Mouse (Mus musculus) liver, adult 2 months (tissue): ENCODE data around the gene Fam171b. TPM values are rescaled to one million over a fixed set of nuclear protein-coding genes. Genes with fewer than 3 reads are reported as not detected.
A peak's percentile ranks its signal among the peaks of the same experiment; 100 is the strongest.

Experiments
- DNase-seq: peaks from one replicate; pipeline ENCODE4 v3.0.0-alpha.2; 2011; ENCODE audit warnings: low read depth, low spot score; ENCODE audit errors: extremely low read depth
- H3K27ac ChIP-seq: fragments of 200-500 bp; replicated peaks from 2 replicates; pipeline ENCODE4 v1.5.1; 2012; ENCODE audit warnings: low read depth, mild to moderate bottlenecking, control low read depth, inconsistent platforms, low read length; ENCODE audit not compliant: insufficient read depth
- H3K27me3 ChIP-seq: fragments of 200-500 bp; 2 replicates; pipeline ENCODE4 v1.6.1; 2012; ENCODE audit warnings: mild to moderate bottlenecking, moderate library complexity, low read length, inconsistent platforms; ENCODE audit not compliant: control insufficient read depth, insufficient read depth
- H3K36me3 ChIP-seq: fragments of 200-500 bp; 2 replicates; pipeline ENCODE4 v1.6.1; 2012; ENCODE audit warnings: low read length, inconsistent platforms; ENCODE audit not compliant: control insufficient read depth, insufficient read depth
- H3K4me1 ChIP-seq: fragments of 200-500 bp; 2 replicates; pipeline ENCODE4 v1.6.1; 2011; ENCODE audit warnings: low read length; ENCODE audit not compliant: control insufficient read depth, insufficient read depth
- H3K4me3 ChIP-seq: fragments of 200-500 bp; 2 replicates; pipeline ENCODE4 v1.5.1; 2011; ENCODE audit warnings: low read depth, mild to moderate bottlenecking, control low read depth, low read length, moderate library complexity; ENCODE audit not compliant: insufficient read depth
- H3K79me2 ChIP-seq: fragments of 200-500 bp; 2 replicates; pipeline ENCODE4 v1.6.1; 2012; ENCODE audit warnings: inconsistent platforms, mild to moderate bottlenecking, low read length, moderate library complexity; ENCODE audit not compliant: control insufficient read depth, insufficient read depth
- H3K9ac ChIP-seq: fragments of 200-500 bp; 2 replicates; pipeline ENCODE4 v1.6.1; 2012; ENCODE audit warnings: low read depth, mild to moderate bottlenecking, control low read depth, inconsistent platforms, low read length
- CTCF ChIP-seq: fragments of 200-500 bp; IDR thresholded peaks from 2 replicates; pipeline ENCODE4 v1.5.1; 2011; ENCODE audit warnings: low read depth, low read length, control low read depth
- POLR2A ChIP-seq: fragments of 200-500 bp; IDR thresholded peaks from 2 replicates; pipeline ENCODE4 v1.6.1; 2011; ENCODE audit warnings: low read length, control low read depth; ENCODE audit not compliant: insufficient read depth; ENCODE audit errors: extremely low read depth
- WGBS: fragments of 180-500 bp; shearing (Covaris S2); methylation state at CpG from one replicate; pipeline ENCODE4 v1.1.7; 2018; 5-methylcytosine and 5-hydroxymethylcytosine counted together
- polyA plus RNA-seq: library from polyadenylated mRNA; depleted of rRNA; stranded (reverse); fragments of >200 nt; gene quantifications from 2 replicates; pipeline ENCODE4 v1.2.3, GENCODE M21; 2012
- total RNA-seq: library from RNA; depleted of rRNA; stranded (reverse); fragments of >200 nt; gene quantifications from 2 replicates; pipeline ENCODE4 v1.2.3, GENCODE M21; 2014

Fam171b gene
- total and polyA plus RNA-seq, 2 experiments = 0.24 to 1.1 TPM

GRCm38 (mm10) chr2:83814009-83814408 lies 1.6 kb downstream of the Fam171b start:
- H3K79me2 ChIP-seq = no peaks in the 10 kb centered on the region
- TF ChIP-seq POLR2A = no peak
- no peak for TF ChIP-seq CTCF
- H3K36me3 ChIP-seq = no peaks in the 10 kb centered on the region
- 64% methylated on average over 6 of the region's 6 CpGs for WGBS
- DNase-seq = no peak
- no peak overlapping the region for H3K27ac ChIP-seq
- H3K4me1 ChIP-seq = no peaks in the 10 kb centered on the region
- no peak overlapping the region for H3K4me3 ChIP-seq
- no peak overlapping the region for H3K9ac ChIP-seq
- peaks cover 6% of the 10 kb centered on the region for H3K27me3 ChIP-seq

DNA sequence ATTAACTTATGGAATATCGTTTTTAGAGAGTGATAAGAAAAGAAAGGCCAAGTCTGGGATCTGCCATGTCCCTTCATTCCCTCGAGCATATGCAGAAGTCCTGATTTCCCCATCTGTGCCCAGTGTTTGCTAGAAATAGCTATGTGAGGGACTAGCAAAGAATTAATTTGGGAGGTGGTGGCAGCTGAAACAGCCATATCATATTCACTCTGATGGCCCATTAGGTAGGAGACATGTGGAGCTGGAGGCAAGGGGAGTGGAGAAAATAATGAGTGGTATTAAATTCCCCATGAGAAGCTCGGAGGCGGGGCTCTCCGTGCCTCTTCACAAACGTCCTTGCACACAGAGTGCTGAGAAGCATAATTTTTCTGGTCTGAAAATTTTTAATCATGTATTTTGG lies 3.7 kb downstream of the Fam171b start:
- TF ChIP-seq CTCF = no peak
- TF ChIP-seq POLR2A = no peak
- Histone ChIP-seq H3K36me3 (no peaks in the 10 kb centered on the region), H3K79me2 (no peaks in the 10 kb centered on the region), H3K4me3 (no peak overlapping the region), H3K27ac (no peak overlapping the region), H3K9ac (no peak overlapping the region), H3K27me3 (peaks cover 6% of the 10 kb centered on the region), H3K4me1 (no peaks in the 10 kb centered on the region)
- 75% methylated on average over 6 of the region's 6 CpGs for WGBS
- no peak for DNase-seq

DNA sequence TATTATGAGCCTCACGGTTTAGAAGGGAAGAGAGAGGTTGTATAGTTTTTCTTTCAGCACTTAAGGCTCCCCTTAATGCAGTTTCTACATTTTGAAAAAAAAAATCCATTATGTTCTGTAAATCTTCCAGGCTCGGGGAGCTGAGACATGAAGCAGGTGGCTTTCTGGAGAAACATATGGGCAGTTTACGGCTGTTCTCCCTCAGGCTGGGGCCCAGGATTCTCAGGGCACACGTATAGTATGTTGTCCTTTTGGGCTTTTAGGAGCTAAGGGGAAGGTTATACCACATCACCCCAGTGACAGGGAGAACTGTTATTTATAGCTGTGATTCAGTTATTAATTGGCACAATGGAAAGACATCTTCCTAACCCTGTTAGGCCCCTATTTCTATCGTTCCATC lies 12.7 kb downstream of the Fam171b start:
- Histone ChIP-seq H3K27ac (no peak overlapping the region), H3K27me3 (no peaks in the 10 kb centered on the region), H3K9ac (no peak overlapping the region), H3K4me3 (no peak overlapping the region), H3K4me1 (no peaks in the 10 kb centered on the region), H3K79me2 (no peaks in the 10 kb centered on the region), H3K36me3 (no peaks in the 10 kb centered on the region)
- no peak for TF ChIP-seq CTCF
- TF ChIP-seq POLR2A = no peak
- DNase-seq = no peak
- 80% methylated on average over 5 of the region's 5 CpGs for WGBS

DNA sequence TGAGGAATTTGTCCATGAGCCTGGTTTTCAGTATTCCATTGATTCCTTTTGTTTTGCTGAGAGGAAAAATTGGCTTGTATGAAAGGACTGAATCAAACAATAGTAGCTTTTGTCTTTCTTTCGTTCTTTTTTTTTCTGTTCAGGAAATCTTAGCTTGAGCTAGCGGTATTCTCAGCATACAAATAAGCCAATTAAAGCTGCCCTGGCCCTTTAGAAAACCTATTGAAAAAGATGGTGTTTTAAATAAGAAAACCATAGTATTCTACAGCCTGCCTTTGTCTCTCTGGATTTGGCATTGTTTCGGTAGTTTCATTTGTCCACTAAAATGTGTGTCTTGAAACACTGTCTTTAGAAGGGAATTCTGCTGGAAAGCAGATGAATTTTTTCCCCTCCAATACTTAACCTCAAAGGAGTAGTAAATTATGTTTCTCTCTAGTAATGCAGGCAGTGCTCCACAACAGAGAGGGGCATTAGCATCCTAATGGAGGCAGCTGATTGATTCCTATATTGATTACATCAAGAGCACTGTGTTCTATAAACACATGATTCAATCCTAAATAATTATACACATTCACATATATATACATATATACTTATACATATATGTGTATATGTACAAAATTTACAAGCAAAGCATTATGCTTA lies 16.6 kb downstream of the Fam171b start:
- peaks cover 2% of the 10 kb centered on the region; the same call in 1 of the 2 replicates for H3K4me1 ChIP-seq
- H3K4me3 ChIP-seq = no peak overlapping the region
- no peak overlapping the region for H3K27ac ChIP-seq
- H3K79me2 ChIP-seq = no peaks in the 10 kb centered on the region
- TF ChIP-seq CTCF = no peak
- TF ChIP-seq POLR2A = no peak
- no peak overlapping the region for H3K9ac ChIP-seq
- H3K27me3 ChIP-seq = no peaks in the 10 kb centered on the region
- DNase-seq = no peak
- no peaks in the 10 kb centered on the region for H3K36me3 ChIP-seq
- WGBS = 87% methylated on average over 3 of the region's 3 CpGs

DNA sequence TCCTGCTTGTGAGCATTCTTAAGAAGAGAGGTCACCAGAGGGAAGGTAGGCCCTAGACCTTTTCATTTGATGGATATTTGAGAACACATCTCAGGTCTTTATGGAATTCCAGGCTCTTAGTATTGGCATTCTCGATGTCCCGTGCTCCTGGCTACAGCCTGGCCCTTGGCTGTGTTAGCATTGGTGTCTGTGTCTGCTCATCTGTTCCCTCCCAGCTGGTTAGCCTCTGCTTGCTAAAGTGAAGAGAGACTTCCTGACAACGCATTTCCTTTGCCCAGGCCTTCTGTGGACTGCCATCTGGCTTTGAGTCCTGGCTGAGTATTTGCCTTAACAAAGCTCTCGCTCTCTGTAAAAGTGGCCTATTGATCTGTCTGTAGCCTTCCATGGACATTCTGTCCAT lies 20.5 kb downstream of the Fam171b start:
- no peaks in the 10 kb centered on the region for H3K79me2 ChIP-seq
- no peak for TF ChIP-seq POLR2A
- no peak for TF ChIP-seq CTCF
- 35% methylated on average over 4 of the region's 4 CpGs for WGBS
- peak; percentile 50 for DNase-seq
- peaks cover 2% of the 10 kb centered on the region; the same call in 1 of the 2 replicates for H3K4me1 ChIP-seq
- H3K36me3 ChIP-seq = no peaks in the 10 kb centered on the region
- H3K9ac ChIP-seq = no peak overlapping the region
- no peak overlapping the region for H3K27ac ChIP-seq
- no peaks in the 10 kb centered on the region for H3K27me3 ChIP-seq
- H3K4me3 ChIP-seq = no peak overlapping the region

DNA sequence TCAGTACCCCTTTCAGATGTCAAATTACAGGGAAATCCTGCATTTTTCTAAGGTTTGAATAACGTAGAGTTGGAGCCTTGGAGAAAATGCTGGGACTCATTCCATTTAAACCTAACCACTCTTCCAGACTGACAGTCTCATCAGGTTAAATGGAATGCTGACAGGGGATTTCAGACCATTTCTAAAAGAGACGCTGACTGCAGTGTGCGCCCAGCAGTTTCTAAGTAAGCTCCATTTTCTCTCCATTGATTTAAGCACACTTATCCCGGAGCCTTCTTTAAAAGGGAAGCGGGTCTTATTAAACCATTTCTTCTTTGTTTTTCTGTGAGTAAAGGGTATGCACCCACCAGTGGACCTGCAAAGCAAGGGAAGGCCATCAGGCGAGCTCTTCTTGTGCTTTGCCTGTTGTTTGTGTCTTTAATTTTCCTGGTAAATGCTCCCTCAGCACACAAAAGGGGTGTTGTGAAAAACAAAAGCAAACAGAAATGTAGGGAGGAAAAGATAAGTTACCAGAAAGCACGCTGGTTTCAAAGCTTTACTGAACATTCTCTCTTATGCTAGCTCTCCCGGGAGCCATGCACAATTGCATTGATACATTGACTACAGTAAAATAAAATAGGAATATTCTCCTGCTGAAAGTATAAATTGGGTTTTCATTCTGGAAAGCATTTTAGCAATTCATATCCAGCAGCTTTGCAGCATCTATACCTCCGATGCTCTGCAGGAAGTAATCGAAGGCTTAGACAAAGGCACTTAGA lies 23.1 kb downstream of the Fam171b start:
- 77% methylated on average over 10 of the region's 10 CpGs for WGBS
- no peak overlapping the region for H3K9ac ChIP-seq
- no peaks in the 10 kb centered on the region for H3K36me3 ChIP-seq
- H3K4me3 ChIP-seq = no peak overlapping the region
- H3K79me2 ChIP-seq = no peaks in the 10 kb centered on the region
- TF ChIP-seq CTCF (no peak), POLR2A (no peak)
- DNase-seq = no peak
- H3K27me3 ChIP-seq = no peaks in the 10 kb centered on the region
- H3K4me1 ChIP-seq = peaks cover 2% of the 10 kb centered on the region; the same call in 1 of the 2 replicates
- H3K27ac ChIP-seq = no peak overlapping the region
